Mouse (Mus musculus): ENCODE data around the gene Tescl. TPM values are rescaled to one million over a fixed set of nuclear protein-coding genes. Genes with fewer than 3 reads are reported as not detected.

Tescl gene
- polyA plus RNA-seq, 1 experiment = 277 TPM

GRCm38 (mm10) chr7:24316567-24317092 is 17.1 kb downstream of the Tescl start, which contains the start of gene Zfp94:
Gene Zfp94, minus strand, starts transcription at chr7:24316666.
- H3K27ac ChIP-seq (ENCODE audit: control insufficient read depth, insufficient read depth, low read depth, low read length) = peak within 1 kb of the TSS; percentile 89
- no peak for TF ChIP-seq CTCF (IDR thresholded peaks at IDR 0.05; ENCODE audit: control insufficient read depth, insufficient read depth, insufficient replicate concordance, low read depth, low read length)
- peak; percentile 85 for TF ChIP-seq POLR2A (IDR thresholded peaks at IDR 0.05; ENCODE audit: control insufficient read depth, low read depth, low read length)

GRCm38 (mm10) chr7:24315726-24316566 is 17.8 kb downstream of the Tescl start:
- Histone ChIP-seq H3K36me3 (ENCODE audit: control insufficient read depth, insufficient read depth, low read length) (no peaks in the 10 kb centered on the region), H3K27ac (ENCODE audit: control insufficient read depth, insufficient read depth, low read depth, low read length) (peak overlapping the region; percentile 89), H3K4me3 (ENCODE audit: control insufficient read depth, low read depth, low read length) (peak overlapping the region; percentile 93), H3K4me1 (ENCODE audit: control insufficient read depth, insufficient read depth, low read length) (peaks cover 4% of the 10 kb centered on the region), H3K27me3 (ENCODE audit: control insufficient read depth, insufficient read depth, low read length) (no peaks in the 10 kb centered on the region)
- no peak for TF ChIP-seq CTCF (IDR thresholded peaks at IDR 0.05; ENCODE audit: control insufficient read depth, insufficient read depth, insufficient replicate concordance, low read depth, low read length)
- TF ChIP-seq POLR2A (IDR thresholded peaks at IDR 0.05; ENCODE audit: control insufficient read depth, low read depth, low read length) = no peak

More at GRCm38 (mm10) chr7:24316567-24317092, 17.1 kb downstream of the Tescl start, which contains the start of gene Zfp94:
- Histone ChIP-seq H3K27me3 (ENCODE audit: control insufficient read depth, insufficient read depth, low read length) (no peaks in the 10 kb centered on the region), H3K4me3 (ENCODE audit: control insufficient read depth, low read depth, low read length) (peak within 1 kb of the TSS; percentile 93), H3K4me1 (ENCODE audit: control insufficient read depth, insufficient read depth, low read length) (peaks cover 4% of the 10 kb centered on the region), H3K36me3 (ENCODE audit: control insufficient read depth, insufficient read depth, low read length) (no peaks in the 10 kb centered on the region)

GRCm38 (mm10) chr7:24300771-24301282 is 32.9 kb downstream of the Tescl start, which contains the start of gene Zfp61:
Gene Zfp61, minus strand, starts transcription at chr7:24301232.
- Histone ChIP-seq H3K36me3 (ENCODE audit: control insufficient read depth, insufficient read depth, low read length) (no peaks in the 10 kb centered on the region; the same call in 1 of the 2 replicates), H3K27ac (ENCODE audit: control insufficient read depth, insufficient read depth, low read depth, low read length) (peak within 1 kb of the TSS; percentile 72)

GRCm38 (mm10) chr7:24299823-24300481 is 33.8 kb downstream of the Tescl start:
- Histone ChIP-seq H3K4me1 (ENCODE audit: control insufficient read depth, insufficient read depth, low read length) (peaks cover 8% of the 10 kb centered on the region), H3K36me3 (ENCODE audit: control insufficient read depth, insufficient read depth, low read length) (no peaks in the 10 kb centered on the region; the same call in 1 of the 2 replicates), H3K27ac (ENCODE audit: control insufficient read depth, insufficient read depth, low read depth, low read length) (peak overlapping the region; percentile 72), H3K27me3 (ENCODE audit: control insufficient read depth, insufficient read depth, low read length) (no peaks in the 10 kb centered on the region), H3K4me3 (ENCODE audit: control insufficient read depth, low read depth, low read length) (peak overlapping the region; percentile 73)
- TF ChIP-seq POLR2A (IDR thresholded peaks at IDR 0.05; ENCODE audit: control insufficient read depth, low read depth, low read length) (no peak), CTCF (IDR thresholded peaks at IDR 0.05; ENCODE audit: control insufficient read depth, insufficient read depth, insufficient replicate concordance, low read depth, low read length) (no peak)

More at GRCm38 (mm10) chr7:24300771-24301282, 32.9 kb downstream of the Tescl start, which contains the start of gene Zfp61:
- no peak for TF ChIP-seq CTCF (IDR thresholded peaks at IDR 0.05; ENCODE audit: control insufficient read depth, insufficient read depth, insufficient replicate concordance, low read depth, low read length)
- no peak for TF ChIP-seq POLR2A (IDR thresholded peaks at IDR 0.05; ENCODE audit: control insufficient read depth, low read depth, low read length)
- peak within 1 kb of the TSS; percentile 38 for H3K4me3 ChIP-seq (ENCODE audit: control insufficient read depth, low read depth, low read length)
- no peaks in the 10 kb centered on the region for H3K27me3 ChIP-seq (ENCODE audit: control insufficient read depth, insufficient read depth, low read length)
- peaks cover 8% of the 10 kb centered on the region for H3K4me1 ChIP-seq (ENCODE audit: control insufficient read depth, insufficient read depth, low read length)

GRCm38 (mm10) chr7:24298973-24299708 is 34.6 kb downstream of the Tescl start:
- H3K27me3 ChIP-seq (ENCODE audit: control insufficient read depth, insufficient read depth, low read length) = no peaks in the 10 kb centered on the region

GRCm38 (mm10) chr7:24298635-24298972 is 35.1 kb downstream of the Tescl start:
- H3K27ac ChIP-seq (ENCODE audit: control insufficient read depth, insufficient read depth, low read depth, low read length) = no peak overlapping the region

More at GRCm38 (mm10) chr7:24298973-24299708, 34.6 kb downstream of the Tescl start:
- Histone ChIP-seq H3K4me1 (ENCODE audit: control insufficient read depth, insufficient read depth, low read length) (peaks cover 8% of the 10 kb centered on the region), H3K27ac (ENCODE audit: control insufficient read depth, insufficient read depth, low read depth, low read length) (peak overlapping the region; percentile 88), H3K4me3 (ENCODE audit: control insufficient read depth, low read depth, low read length) (peak overlapping the region; percentile 88), H3K36me3 (ENCODE audit: control insufficient read depth, insufficient read depth, low read length) (no peaks in the 10 kb centered on the region; the same call in 1 of the 2 replicates)
- TF ChIP-seq CTCF (IDR thresholded peaks at IDR 0.05; ENCODE audit: control insufficient read depth, insufficient read depth, insufficient replicate concordance, low read depth, low read length) (peak; percentile 33; the same call in 1 of the 2 replicates), POLR2A (IDR thresholded peaks at IDR 0.05; ENCODE audit: control insufficient read depth, low read depth, low read length) (peak; percentile 63; the same call in 1 of the 2 replicates)

More at GRCm38 (mm10) chr7:24298635-24298972, 35.1 kb downstream of the Tescl start:
- H3K4me3 ChIP-seq (ENCODE audit: control insufficient read depth, low read depth, low read length) = peak overlapping the region; percentile 88
- H3K36me3 ChIP-seq (ENCODE audit: control insufficient read depth, insufficient read depth, low read length) = no peaks in the 10 kb centered on the region; the same call in 1 of the 2 replicates
- H3K27me3 ChIP-seq (ENCODE audit: control insufficient read depth, insufficient read depth, low read length) = no peaks in the 10 kb centered on the region
- TF ChIP-seq POLR2A (IDR thresholded peaks at IDR 0.05; ENCODE audit: control insufficient read depth, low read depth, low read length) = no peak
- TF ChIP-seq CTCF (IDR thresholded peaks at IDR 0.05; ENCODE audit: control insufficient read depth, insufficient read depth, insufficient replicate concordance, low read depth, low read length) = no peak
- peaks cover 8% of the 10 kb centered on the region for H3K4me1 ChIP-seq (ENCODE audit: control insufficient read depth, insufficient read depth, low read length)

Measured in testis, adult 2 months (tissue).